Mouse (Mus musculus) liver, embryonic 14.5 days (tissue): ENCODE measurements around the gene Tusc2. TPM values are rescaled to one million over a fixed set of nuclear protein-coding genes. Genes with fewer than 3 reads are reported as not detected.
A peak's percentile ranks its signal among the peaks of the same experiment; 100 is the strongest.

Experiments used
- ATAC-seq: fragments of 200-750 bp; cut with Nextera tagmentation; 2 replicates; pipeline ENCODE4 v1.8.0; 2017; ENCODE audit warnings: moderate number of reproducible peaks, mild to moderate bottlenecking, moderate library complexity; ENCODE audit not compliant: insufficient read depth
- DNase-seq, 3 experiments: peaks; one replicate each; pipeline ENCODE4 v3.0.0-alpha.2; 2012 to 2013; ENCODE audit warnings: low read depth in 3 of 3, low spot score in 3 of 3
- H3K27ac ChIP-seq: fragments of 300-500 bp; sonication (generic); 2 replicates; pipeline ENCODE4 v1.5.1; 2014; ENCODE audit warnings: moderate library complexity, mild to moderate bottlenecking, control low read depth, inconsistent platforms
- H3K27me3 ChIP-seq: fragments of 300-500 bp; sonication (generic); 2 replicates; pipeline ENCODE4 v1.6.1; 2014; ENCODE audit warnings: mild to moderate bottlenecking, low read length, moderate library complexity; ENCODE audit not compliant: control insufficient read depth, insufficient read depth
- H3K36me3 ChIP-seq: fragments of 300-500 bp; sonication (generic); replicated peaks from 2 replicates; pipeline ENCODE4 v1.6.1; 2014; ENCODE audit warnings: low read depth; ENCODE audit not compliant: control insufficient read depth, insufficient read depth
- H3K4me1 ChIP-seq, 2 experiments: fragments of 200-500 bp in 1 of 2; fragments of 300-500 bp in 1 of 2; sonication (generic) in 1 of 2; replicated peaks; 2 replicates each; pipeline ENCODE4 v1.6.1; 2012 to 2014; ENCODE audit warnings: antibody characterized with exemption in 1 of 2, inconsistent platforms in 1 of 2, low read length in 1 of 2; ENCODE audit not compliant: control insufficient read depth in 2 of 2, insufficient read depth in 2 of 2
- H3K4me2 ChIP-seq: fragments of 300-500 bp; sonication (generic); 2 replicates; pipeline ENCODE4 v1.6.1; 2014; ENCODE audit warnings: low read depth, mild to moderate bottlenecking, control low read depth, moderate library complexity
- H3K4me3 ChIP-seq, 2 experiments: fragments of 200-500 bp in 1 of 2; fragments of 300-500 bp in 1 of 2; sonication (generic) in 1 of 2; 2 replicates each; pipeline ENCODE4 v1.5.1; 2012 to 2014; ENCODE audit warnings: low read depth in 2 of 2, low read length in 2 of 2, mild to moderate bottlenecking in 2 of 2, control low read depth in 1 of 2, inconsistent platforms in 1 of 2, moderate library complexity in 1 of 2; ENCODE audit not compliant: insufficient read depth in 1 of 2
- H3K9ac ChIP-seq: fragments of 300-500 bp; sonication (generic); replicated peaks from 2 replicates; pipeline ENCODE4 v1.6.1; 2014; ENCODE audit warnings: mild to moderate bottlenecking, control low read depth, moderate library complexity
- H3K9me3 ChIP-seq: fragments of 300-500 bp; sonication (generic); 2 replicates; pipeline ENCODE4 v1.6.1; 2016; ENCODE audit warnings: low read length, mixed read lengths; ENCODE audit not compliant: control insufficient read depth
- CTCF ChIP-seq: IDR thresholded peaks from 2 replicates; pipeline ENCODE4 v1.5.1; 2016; ENCODE audit warnings: antibody characterized with exemption, low read depth, control low read depth
- EP300 ChIP-seq: IDR thresholded peaks from 2 replicates; pipeline ENCODE4 v1.6.1; 2016; ENCODE audit warnings: antibody characterized with exemption, low read depth
- WGBS: fragments of 180-500 bp; shearing (Covaris S2); extraction: QIAGEN DNeasy Blood & Tissue Kit; methylation state at CpG from one replicate; pipeline ENCODE4 v1.1.7; 2014; ENCODE audit not compliant: insufficient replicate concordance; 5-methylcytosine and 5-hydroxymethylcytosine counted together
- polyA plus RNA-seq, 2 experiments: library from polyadenylated mRNA; depleted of rRNA in 1 of 2; stranded (reverse) in 1 of 2; unstranded in 1 of 2; fragments of >200 nt; fragmentation: Nextera tagmentation in 1 of 2; extraction: Ambion mirVana in 1 of 2; gene quantifications; 2 replicates each; pipeline versions ENCODE4 v1.2.1 to v1.2.3; 2012 to 2014

Gene Tusc2
- 20.3 and 22.6 TPM in 2 replicates for polyA plus RNA-seq (2012; rRNA removed)
- 39.7 and 40.4 TPM in 2 replicates for polyA plus RNA-seq (2014; fragmentation: Nextera tagmentation; extraction: Ambion mirVana)

- DNase-seq, result peak; percentile 91 to 93 (median 93)
- peak; percentile 95 for ATAC-seq
- no peaks in the 10 kb centered on the region for H3K27me3 ChIP-seq
- peaks cover 15 to 30% of the 10 kb centered on the region in 2 experiments for H3K4me1 ChIP-seq
- H3K9ac ChIP-seq, result peak within 1 kb of the TSS; percentile 75
- no peaks in the 10 kb centered on the region for H3K9me3 ChIP-seq
- WGBS, result under 1% methylated on average over 46 of the region's 46 CpGs
- TF ChIP-seq CTCF (no peak), EP300 (no peak)
- H3K27ac ChIP-seq, result peak within 1 kb of the TSS; percentile 63
- H3K4me2 ChIP-seq, result peak within 1 kb of the TSS; percentile 91
- peaks cover 33% of the 10 kb centered on the region for H3K36me3 ChIP-seq
- H3K4me3 ChIP-seq, result peak within 1 kb of the TSS; percentile 66 to 80
Observed at GRCm38 (mm10) chr9:107563029-107563581, at the start of gene Tusc2. Tusc2 (plus strand) TSS chr9:107563255.

- H3K4me2 ChIP-seq, result no peak overlapping the region
- 18% methylated on average over 14 of the region's 14 CpGs for WGBS
Observed at GRCm38 (mm10) chr9:107514303-107514955, 48.6 kb upstream of the Tusc2 start.

GRCm38 (mm10) chr9:107520331-107520730, 42.7 kb upstream of the Tusc2 start:
- ATAC-seq (no peak), DNase-seq (no peak)
- no peaks in the 10 kb centered on the region for H3K4me1 ChIP-seq
- no peak for TF ChIP-seq EP300
- TF ChIP-seq CTCF, result no peak
- no peak overlapping the region for H3K9ac ChIP-seq
- no peak overlapping the region for H3K4me3 ChIP-seq
- H3K36me3 ChIP-seq, result no peaks in the 10 kb centered on the region
- 61% methylated on average over 6 of the region's 6 CpGs for WGBS
- H3K27me3 ChIP-seq, result peaks cover 2% of the 10 kb centered on the region; the same call in 1 of the 2 replicates
- no peaks in the 10 kb centered on the region for H3K9me3 ChIP-seq
- no peak overlapping the region for H3K4me2 ChIP-seq
- H3K27ac ChIP-seq, result no peak overlapping the region

More at GRCm38 (mm10) chr9:107514303-107514955, 48.6 kb upstream of the Tusc2 start:
- no peaks in the 10 kb centered on the region for H3K9me3 ChIP-seq
- H3K4me1 ChIP-seq, result no peaks in the 10 kb centered on the region
- no peaks in the 10 kb centered on the region for H3K36me3 ChIP-seq
- no peaks in the 10 kb centered on the region for H3K27me3 ChIP-seq
- TF ChIP-seq CTCF (peak; percentile 100), EP300 (no peak)
- DNase-seq (peak; percentile 39 to 52 (median 47)), ATAC-seq (peak; percentile 25; the same call in 1 of the 2 replicates)
- H3K27ac ChIP-seq, result no peak overlapping the region
- no peak overlapping the region for H3K9ac ChIP-seq
- H3K4me3 ChIP-seq, result no peak overlapping the region

- H3K9me3 ChIP-seq, result no peaks in the 10 kb centered on the region
- no peak for TF ChIP-seq EP300
- TF ChIP-seq CTCF, result no peak
- no peak for DNase-seq
- H3K27ac ChIP-seq, result no peak overlapping the region
- no peak overlapping the region for H3K4me2 ChIP-seq
- no peak overlapping the region for H3K9ac ChIP-seq
- H3K4me3 ChIP-seq, result no peak overlapping the region
- WGBS, result 41% methylated on average over 5 of the region's 5 CpGs
- no peaks in the 10 kb centered on the region for H3K4me1 ChIP-seq
- no peaks in the 10 kb centered on the region for H3K36me3 ChIP-seq
- no peak for ATAC-seq
- H3K27me3 ChIP-seq, result peaks cover 10% of the 10 kb centered on the region
Observed at GRCm38 (mm10) chr9:107521190-107521589, 41.9 kb upstream of the Tusc2 start.

- no peak for TF ChIP-seq CTCF
- TF ChIP-seq EP300, result no peak
- Histone ChIP-seq H3K36me3 (no peaks in the 10 kb centered on the region), H3K4me1 (no peaks in the 10 kb centered on the region), H3K9me3 (no peaks in the 10 kb centered on the region), H3K4me3 (no peak overlapping the region), H3K4me2 (peak overlapping the region; percentile 6), H3K9ac (no peak overlapping the region), H3K27ac (no peak overlapping the region), H3K27me3 (peaks cover 15% of the 10 kb centered on the region)
- DNase-seq (no peak), ATAC-seq (no peak)
- WGBS, result 25% methylated on average over 25 of the region's 25 CpGs
Observed at GRCm38 (mm10) chr9:107521711-107522399, 41.2 kb upstream of the Tusc2 start.
